In genomic region chr4:46991016-46991958, GRCm38 (mm10) we compare ENCODE assay signal across 8 mouse cellular contexts. TPM values are rescaled to one million over a fixed set of nuclear protein-coding genes. Genes with fewer than 3 reads are reported as not detected.
DNase-seq lines count a peak whose midpoint lies in the region; ATAC-seq and TF ChIP-seq lines count a peak whose summit lies in the region.

TSS of gene Gabbr2 (minus strand) at chr4:46991873.

- DNase-seq in heart, postnatal 0 days (ENCODE audit: low spot score): no peak
- no peak for DNase-seq in heart, postnatal 10 days
- peak; percentile 81 for DNase-seq in cerebellum, adult 9-10 months
- peak; percentile 49 to 67 for DNase-seq in frontal cortex, postnatal 14 days (ENCODE audit: low spot score in 2 of 2)
- peak; percentile 78 to 80 for DNase-seq in layer of hippocampus, postnatal 36 days
- DNase-seq in urinary bladder, adult 2 months (ENCODE audit: low spot score): no peak

- H3K4me1 ChIP-seq in heart, postnatal 0 days (ENCODE audit: control insufficient read depth, insufficient read depth): no peaks in the 10 kb centered on the region
- H3K4me1 ChIP-seq in midbrain, embryonic 16.5 days (ENCODE audit: control insufficient read depth, insufficient read depth, low read length): peaks cover 15% of the 10 kb centered on the region

- peak within 1 kb of the TSS; percentile 75 for H3K4me2 ChIP-seq in heart, postnatal 0 days (ENCODE audit: low read depth, low read length)
- H3K4me2 ChIP-seq in midbrain, embryonic 16.5 days (ENCODE audit: low read length): peak within 1 kb of the TSS; percentile 89

- no peak for TF ChIP-seq CTCF in heart, postnatal 0 days (IDR thresholded peaks at IDR 0.05; ENCODE audit: low read depth)

- intact Hi-C loops in heart, postnatal 10 days (cut with DNase I): no loop called here

- no peak for ATAC-seq in heart, postnatal 0 days (ENCODE audit: insufficient read depth, low read depth)
- peak; percentile 78 for ATAC-seq in midbrain, embryonic 16.5 days
- no peak for ATAC-seq in CD4-positive, CD25-positive, alpha-beta regulatory T cell, adult 4 months

- no peaks in the 10 kb centered on the region for H3K36me3 ChIP-seq in heart, postnatal 0 days (replicated peaks; ENCODE audit: control insufficient read depth, insufficient read depth, low read length)
- H3K36me3 ChIP-seq in midbrain, embryonic 16.5 days (ENCODE audit: control insufficient read depth, insufficient read depth, low read length): no peaks in the 10 kb centered on the region

- H3K27me3 ChIP-seq in heart, postnatal 0 days (ENCODE audit: control insufficient read depth, insufficient read depth, low read length): peaks cover 72% of the 10 kb centered on the region
- H3K27me3 ChIP-seq in midbrain, embryonic 16.5 days (ENCODE audit: control insufficient read depth, insufficient read depth, low read depth, low read length): peaks cover 5% of the 10 kb centered on the region; the same call in 1 of the 2 replicates

- no peaks in the 10 kb centered on the region for H3K9me3 ChIP-seq in heart, postnatal 0 days (replicated peaks; ENCODE audit: control insufficient read depth, low read length)
- no peaks in the 10 kb centered on the region for H3K9me3 ChIP-seq in midbrain, embryonic 16.5 days (replicated peaks; ENCODE audit: control insufficient read depth, low read length, poor library complexity, severe bottlenecking)

- peak within 1 kb of the TSS; percentile 46 for H3K4me3 ChIP-seq in heart, postnatal 0 days (ENCODE audit: low read depth, low read length)
- peak within 1 kb of the TSS; percentile 84 for H3K4me3 ChIP-seq in midbrain, embryonic 16.5 days (ENCODE audit: low read depth, low read length)

- no peak within 1 kb of the TSS for H3K27ac ChIP-seq in heart, postnatal 0 days (ENCODE audit: low read depth)
- peak within 1 kb of the TSS; percentile 93 for H3K27ac ChIP-seq in midbrain, embryonic 16.5 days (ENCODE audit: low read length)

- no peak within 1 kb of the TSS for H3K9ac ChIP-seq in heart, postnatal 0 days (replicated peaks; ENCODE audit: low read depth, low read length)
- peak within 1 kb of the TSS; percentile 96 for H3K9ac ChIP-seq in midbrain, embryonic 16.5 days (ENCODE audit: low read depth, low read length)

- no peak for TF ChIP-seq EP300 in heart, postnatal 0 days (IDR thresholded peaks at IDR 0.05; ENCODE audit: low read depth)

- under 1% methylated on average over 94 of the region's 134 CpGs for WGBS in heart, postnatal 0 days
- WGBS in midbrain, embryonic 16.5 days: under 1% methylated on average over 83 of the region's 134 CpGs

RNA-seq across cellular contexts. Expression of gene Gabbr2, which starts in this region (rescaled TPM):
- 0.39 TPM in 1 of 2 replicates, not detected in the other for total RNA-seq in heart, postnatal 0 days (2014; rRNA removed; ENCODE audit: low replicate concordance)
- polyA plus RNA-seq in heart, postnatal 0 days (2015; fragmentation: Nextera tagmentation; extraction: Ambion mirVana): 0.03 and 0.07 TPM in 2 replicates
- under 1 TPM; 0.05 to 0.31 TPM for total RNA-seq in heart, postnatal 10 days (2021)
- total RNA-seq in layer of hippocampus, postnatal 36 days (2021): 100 to 1,000 TPM; 205 to 211 TPM
- 11.3 and 13.9 TPM in 2 replicates for polyA plus RNA-seq in midbrain, embryonic 16.5 days (2015; fragmentation: Nextera tagmentation; extraction: Ambion mirVana)
- 0.03 and 0.04 TPM in 2 replicates for polyA plus RNA-seq in urinary bladder, adult 2 months (2012; rRNA removed)
- polyA plus RNA-seq in CD4-positive, CD25-positive, alpha-beta regulatory T cell, adult 4 months (2017; shearing (Covaris generic)): under 1 TPM in 1 of 2 experiments, not detected in 1; 0.32 TPM

Comparison
In these comparisons a context has a peak if more than half of its experiments do, and no peak if none do; other contexts are left out.
1. RNA of gene Gabbr2 (total RNA-seq): 205 to 211 TPM in layer of hippocampus, postnatal 36 days; 0.05 to 0.31 TPM in heart, postnatal 10 days and 0.39 TPM in heart, postnatal 0 days; every median in the first group is over 100 times any median in the second.
2. DNase-seq: peak in cerebellum, adult 9-10 months (single experiment), frontal cortex, postnatal 14 days (2 of 2) and layer of hippocampus, postnatal 36 days (2 of 2); none in heart, postnatal 0 days (single experiment), heart, postnatal 10 days (0 of 2) and urinary bladder, adult 2 months (single experiment).